Mouse (Mus musculus): ENCODE measurements at regions not wholly inside any gene's neighbourhood (a gene's known extent, or its start where the extent isn't known, plus 50 kb on each side); places are given as distances from the start of the nearest gene placed in this dataset.

DNA sequence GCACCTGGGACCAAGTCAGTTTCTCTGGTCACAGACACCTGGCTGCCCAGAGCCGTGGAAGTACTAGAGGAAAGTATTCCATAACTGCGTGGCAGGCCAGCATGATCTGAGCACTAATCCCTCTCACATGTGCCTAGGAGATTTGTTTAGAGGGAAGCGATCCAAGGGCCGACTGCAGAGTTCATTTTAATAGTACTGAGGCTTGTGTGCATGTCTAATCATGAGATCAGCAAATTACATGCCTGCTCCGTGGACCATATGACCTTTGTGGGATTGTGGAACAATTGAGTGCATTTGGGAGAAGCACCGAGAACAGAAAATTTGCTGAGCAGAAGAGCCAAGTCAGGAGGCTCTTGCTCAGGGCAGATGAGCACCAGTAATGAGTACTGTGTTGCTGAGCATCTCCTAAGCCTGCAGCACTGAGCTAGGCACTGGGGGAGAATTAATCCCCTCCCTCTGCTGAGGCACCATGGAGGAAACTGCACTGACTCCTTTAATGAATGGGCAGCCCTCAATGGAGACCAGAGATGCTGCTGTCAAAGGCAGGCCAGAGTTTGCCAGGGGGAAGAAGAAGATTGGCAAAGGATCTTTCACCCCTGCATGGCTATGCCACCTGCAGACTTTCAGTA, 445.1 kb upstream of the Meis1 start:
- TF ChIP-seq CTCF (conservative IDR thresholded peaks at IDR 0.05; ENCODE audit: insufficient read depth, insufficient read length, low read depth, low read length) (no peak), POLR2A (IDR thresholded peaks at IDR 0.05; ENCODE audit: low read depth, low read length) (no peak)
- Histone ChIP-seq H3K27me3 (replicated peaks; ENCODE audit: control insufficient read depth, insufficient read depth, low read length) (no peaks in the 10 kb centered on the region; the same call in 1 of the 2 replicates), H3K36me3 (ENCODE audit: control insufficient read depth, insufficient read depth, low read length) (no peaks in the 10 kb centered on the region), H3K27ac (ENCODE audit: insufficient read depth, low read depth, low read length) (no peak overlapping the region), H3K4me3 (ENCODE audit: insufficient read depth, low read depth, low read length) (no peak overlapping the region), H3K4me1 (ENCODE audit: control insufficient read depth, insufficient read depth, low read length) (no peaks in the 10 kb centered on the region)
- DNase-seq: no peak
- WGBS: 68% methylated on average over 6 of the region's 6 CpGs

DNA sequence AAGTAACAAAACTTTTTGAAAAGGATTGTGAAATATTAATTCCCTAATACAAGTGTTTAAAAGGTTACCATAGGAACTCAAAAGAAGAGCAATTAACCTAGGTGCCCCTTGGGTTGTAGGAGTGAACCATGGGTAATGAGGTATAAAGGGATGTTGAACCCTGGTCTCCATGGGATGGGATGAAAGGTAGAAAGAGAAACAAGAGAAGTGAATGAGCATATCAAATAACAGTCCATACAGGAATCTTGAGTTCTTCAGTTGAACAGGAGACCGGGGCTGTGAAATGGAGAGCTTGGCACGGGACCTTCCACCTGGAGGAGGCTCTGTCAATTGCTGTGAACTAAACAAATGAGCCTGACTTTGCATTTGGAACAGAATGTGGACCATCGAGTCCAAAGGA, 449.6 kb upstream of the Meis1 start:
- H3K27ac ChIP-seq (ENCODE audit: insufficient read depth, low read depth, low read length): no peak overlapping the region
- no peak for DNase-seq

DNA sequence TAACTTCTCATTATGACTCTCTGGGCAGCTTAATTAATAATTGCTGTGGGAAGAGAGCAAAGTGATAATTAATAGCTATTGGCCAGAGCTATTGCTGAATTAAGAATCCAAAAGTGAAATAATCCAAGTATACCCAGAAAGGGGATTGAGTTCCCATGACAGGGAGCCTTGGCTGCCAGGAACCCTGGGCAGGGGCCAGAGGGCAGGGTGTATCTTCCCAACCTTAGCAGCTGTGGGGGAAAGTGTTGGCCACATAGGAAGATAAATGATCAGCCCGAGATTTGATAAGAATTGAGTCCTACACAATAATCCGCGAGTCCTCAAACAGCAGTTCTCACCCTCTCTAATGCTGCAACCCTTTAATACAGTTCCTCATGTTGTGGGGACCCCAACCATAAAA, 450.0 kb upstream of the Meis1 start:
- WGBS: 51% methylated on average over 3 of the region's 3 CpGs
- no peaks in the 10 kb centered on the region for H3K36me3 ChIP-seq (ENCODE audit: control insufficient read depth, insufficient read depth, low read length)
- no peaks in the 10 kb centered on the region; the same call in 1 of the 2 replicates for H3K27me3 ChIP-seq (replicated peaks; ENCODE audit: control insufficient read depth, insufficient read depth, low read length)
- no peak for DNase-seq
- no peak overlapping the region for H3K4me3 ChIP-seq (ENCODE audit: insufficient read depth, low read depth, low read length)
- H3K4me1 ChIP-seq (ENCODE audit: control insufficient read depth, insufficient read depth, low read length): no peaks in the 10 kb centered on the region
- TF ChIP-seq POLR2A (IDR thresholded peaks at IDR 0.05; ENCODE audit: low read depth, low read length) (no peak), CTCF (conservative IDR thresholded peaks at IDR 0.05; ENCODE audit: insufficient read depth, insufficient read length, low read depth, low read length) (no peak)
- no peak overlapping the region for H3K27ac ChIP-seq (ENCODE audit: insufficient read depth, low read depth, low read length)

More for the DNA sequence above, 449.6 kb upstream of the Meis1 start:
- 34% methylated on average over 3 of the region's 3 CpGs for WGBS
- Histone ChIP-seq H3K4me3 (ENCODE audit: insufficient read depth, low read depth, low read length) (no peak overlapping the region), H3K27me3 (replicated peaks; ENCODE audit: control insufficient read depth, insufficient read depth, low read length) (no peaks in the 10 kb centered on the region; the same call in 1 of the 2 replicates), H3K36me3 (ENCODE audit: control insufficient read depth, insufficient read depth, low read length) (no peaks in the 10 kb centered on the region), H3K4me1 (ENCODE audit: control insufficient read depth, insufficient read depth, low read length) (no peaks in the 10 kb centered on the region)
- TF ChIP-seq POLR2A (IDR thresholded peaks at IDR 0.05; ENCODE audit: low read depth, low read length): no peak
- no peak for TF ChIP-seq CTCF (conservative IDR thresholded peaks at IDR 0.05; ENCODE audit: insufficient read depth, insufficient read length, low read depth, low read length)

GRCm38 (mm10) chr11:19470648-19471341, 452.0 kb upstream of the Meis1 start:
- peak; percentile 3 for DNase-seq
- Histone ChIP-seq H3K36me3 (ENCODE audit: control insufficient read depth, insufficient read depth, low read length) (no peaks in the 10 kb centered on the region), H3K27ac (ENCODE audit: insufficient read depth, low read depth, low read length) (no peak overlapping the region), H3K27me3 (replicated peaks; ENCODE audit: control insufficient read depth, insufficient read depth, low read length) (no peaks in the 10 kb centered on the region; the same call in 1 of the 2 replicates), H3K4me1 (ENCODE audit: control insufficient read depth, insufficient read depth, low read length) (no peaks in the 10 kb centered on the region), H3K4me3 (ENCODE audit: insufficient read depth, low read depth, low read length) (no peak overlapping the region)
- TF ChIP-seq POLR2A (IDR thresholded peaks at IDR 0.05; ENCODE audit: low read depth, low read length) (no peak), CTCF (conservative IDR thresholded peaks at IDR 0.05; ENCODE audit: insufficient read depth, insufficient read length, low read depth, low read length) (no peak)
- WGBS: 82% methylated on average over 5 of the region's 5 CpGs

DNA sequence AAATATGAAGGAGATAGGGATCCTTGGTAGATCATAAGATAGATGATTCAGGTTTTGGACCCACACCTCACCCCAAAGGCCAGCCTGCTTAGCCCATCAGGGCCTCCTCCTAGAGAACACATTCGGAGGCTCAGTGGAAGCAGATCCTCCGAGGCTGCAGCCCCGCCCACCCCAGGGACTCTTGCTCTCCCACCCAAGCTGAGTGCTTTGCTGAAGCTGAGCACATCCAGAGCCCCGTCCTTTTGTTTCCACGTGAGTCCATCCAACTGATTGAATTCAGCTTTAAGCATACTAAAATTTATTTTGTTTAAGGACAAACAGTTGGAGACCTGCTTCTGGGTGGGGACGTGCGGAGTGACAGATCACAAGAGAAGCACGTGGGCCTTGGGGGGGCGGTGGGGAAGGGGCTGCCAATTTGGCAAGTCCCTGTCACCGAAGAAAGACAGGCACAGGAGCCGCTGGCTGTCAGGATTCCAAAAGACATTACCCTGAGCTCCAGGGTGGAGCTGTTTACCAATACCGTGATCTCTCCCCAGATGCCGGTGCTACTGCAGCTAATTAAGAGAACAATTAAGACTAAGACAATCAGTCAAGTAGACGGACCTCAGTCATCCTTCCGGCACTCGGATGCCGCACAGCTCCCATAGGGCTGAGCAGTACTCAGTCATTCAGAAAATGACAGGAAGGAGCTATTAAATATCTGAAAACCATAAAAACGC, 448.9 kb upstream of the Spred2 start:
- no peak for TF ChIP-seq CTCF (conservative IDR thresholded peaks at IDR 0.05; ENCODE audit: insufficient read depth, insufficient read length, low read depth, low read length)
- no peak for DNase-seq
- Histone ChIP-seq H3K4me1 (ENCODE audit: control insufficient read depth, insufficient read depth, low read length) (no peaks in the 10 kb centered on the region), H3K4me3 (ENCODE audit: insufficient read depth, low read depth, low read length) (no peak overlapping the region), H3K27ac (ENCODE audit: insufficient read depth, low read depth, low read length) (no peak overlapping the region), H3K27me3 (replicated peaks; ENCODE audit: control insufficient read depth, insufficient read depth, low read length) (no peaks in the 10 kb centered on the region), H3K36me3 (ENCODE audit: control insufficient read depth, insufficient read depth, low read length) (no peaks in the 10 kb centered on the region)
- WGBS: 39% methylated on average over 18 of the region's 18 CpGs

DNA sequence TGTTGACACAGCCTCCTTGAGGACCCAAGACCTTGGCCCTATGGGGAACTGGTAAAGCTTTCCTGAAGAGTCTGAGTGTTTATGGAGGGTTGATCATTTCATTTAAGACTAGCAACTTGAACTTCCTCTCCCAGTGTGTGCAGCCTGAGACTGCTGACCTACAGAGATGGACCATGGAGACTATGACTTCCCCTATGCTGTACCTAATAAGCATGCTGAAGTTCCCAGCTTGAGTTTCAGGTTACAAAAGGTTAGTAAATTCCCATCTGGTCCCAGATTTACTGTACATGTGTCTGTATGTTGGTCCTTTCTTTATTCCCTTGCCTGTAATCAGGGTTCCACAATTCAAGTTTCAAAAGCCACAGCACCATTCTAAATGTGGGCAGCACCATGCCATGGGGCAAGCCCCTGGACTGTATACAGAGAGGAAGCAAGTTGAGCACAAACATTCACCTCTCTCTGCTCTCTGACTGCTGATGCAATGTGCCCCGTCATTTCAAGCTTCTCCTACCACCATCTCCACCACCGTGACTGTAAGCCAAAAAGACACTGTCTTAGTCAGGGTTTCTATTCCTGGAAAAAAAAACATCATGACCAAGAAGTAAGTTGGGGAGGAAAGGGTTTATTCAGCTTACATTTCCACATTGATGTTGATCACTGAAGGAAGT, 431.0 kb upstream of the Spred2 start:
- no peaks in the 10 kb centered on the region for H3K36me3 ChIP-seq (ENCODE audit: control insufficient read depth, insufficient read depth, low read length)
- no peak for DNase-seq

More for the DNA sequence above, 431.0 kb upstream of the Spred2 start:
- Histone ChIP-seq H3K4me1 (ENCODE audit: control insufficient read depth, insufficient read depth, low read length) (no peaks in the 10 kb centered on the region), H3K27ac (ENCODE audit: insufficient read depth, low read depth, low read length) (no peak overlapping the region), H3K4me3 (ENCODE audit: insufficient read depth, low read depth, low read length) (no peak overlapping the region), H3K27me3 (replicated peaks; ENCODE audit: control insufficient read depth, insufficient read depth, low read length) (no peaks in the 10 kb centered on the region)
- 62% methylated on average over 2 of the region's 2 CpGs for WGBS
- TF ChIP-seq POLR2A (IDR thresholded peaks at IDR 0.05; ENCODE audit: low read depth, low read length) (no peak), CTCF (conservative IDR thresholded peaks at IDR 0.05; ENCODE audit: insufficient read depth, insufficient read length, low read depth, low read length) (no peak)

Measured in kidney, adult 2 months (tissue).